Mouse (Mus musculus) frontal cortex, adult (tissue): ENCODE results near the gene Exoc7.

ENCODE experiments used
- ATAC-seq: cut with Nextera tagmentation; 2 replicates; pipeline ENCODE4 v1.9.2; 2017; ENCODE audit warnings: mild to moderate bottlenecking, moderate library complexity, mixed read lengths; ENCODE audit not compliant: low TSS enrichment

Gene Exoc7

DNA sequence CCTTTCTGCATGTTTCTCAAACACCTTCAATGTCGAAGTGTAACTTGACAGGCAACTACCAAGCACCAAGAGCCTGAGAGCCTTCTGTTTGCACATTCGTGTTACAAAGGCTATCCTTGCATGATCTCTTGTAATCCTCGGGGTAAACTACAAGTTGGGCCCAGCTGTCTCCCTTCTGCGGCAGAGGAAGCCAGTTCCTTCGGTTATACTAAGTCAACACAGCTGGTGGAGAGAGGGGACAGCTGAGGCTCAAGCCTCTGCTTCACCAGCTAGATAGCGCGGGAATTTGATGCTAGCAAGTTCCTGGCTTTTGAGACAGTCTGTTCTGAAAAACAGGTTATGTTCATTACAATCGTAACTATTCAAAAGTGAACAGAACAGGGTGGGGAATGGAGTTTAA is 5.3 kb upstream of the Exoc7 start:
- ATAC-seq, result no peak

DNA sequence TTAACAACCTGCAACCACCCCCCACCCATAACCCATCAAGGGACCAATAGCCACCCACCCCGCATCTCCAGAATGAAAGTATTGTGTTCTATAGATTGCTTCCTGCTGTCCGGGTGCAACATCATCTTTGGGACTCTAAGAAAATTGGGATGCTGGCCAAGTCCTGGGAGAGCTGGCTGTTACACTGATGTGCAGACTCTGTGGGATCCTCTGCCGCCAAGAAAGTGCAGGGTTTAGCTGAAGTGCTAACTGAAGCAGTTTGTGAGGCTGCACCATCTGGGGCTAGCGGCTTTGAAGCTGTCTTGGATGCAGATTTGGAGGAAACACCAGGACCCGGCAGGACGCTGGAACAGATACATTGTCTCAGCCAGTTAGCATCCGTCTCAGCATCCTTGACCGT is 4.1 kb upstream of the Exoc7 start:
- peak; percentile 68; the same call in 1 of the 2 replicates for ATAC-seq

DNA sequence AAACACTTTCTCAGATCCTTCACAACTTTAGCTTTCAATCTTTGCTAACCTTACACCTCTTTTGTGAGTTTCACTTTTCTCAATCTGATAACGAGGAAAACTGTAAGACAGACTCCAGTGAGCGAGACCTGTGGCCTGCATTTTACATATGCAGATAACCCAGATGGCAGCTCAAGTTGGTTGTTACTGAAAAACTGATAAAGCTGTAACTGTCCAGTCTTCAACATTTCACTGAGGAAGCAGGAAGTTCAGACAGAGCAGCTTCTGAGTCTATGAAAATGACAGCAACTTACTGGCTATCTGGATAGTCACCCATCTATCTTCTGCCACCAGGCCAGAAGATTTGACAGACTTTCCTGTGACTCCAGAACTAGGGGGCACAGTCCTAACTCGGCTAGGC is 2.6 kb upstream of the Exoc7 start:
- ATAC-seq, result no peak

DNA sequence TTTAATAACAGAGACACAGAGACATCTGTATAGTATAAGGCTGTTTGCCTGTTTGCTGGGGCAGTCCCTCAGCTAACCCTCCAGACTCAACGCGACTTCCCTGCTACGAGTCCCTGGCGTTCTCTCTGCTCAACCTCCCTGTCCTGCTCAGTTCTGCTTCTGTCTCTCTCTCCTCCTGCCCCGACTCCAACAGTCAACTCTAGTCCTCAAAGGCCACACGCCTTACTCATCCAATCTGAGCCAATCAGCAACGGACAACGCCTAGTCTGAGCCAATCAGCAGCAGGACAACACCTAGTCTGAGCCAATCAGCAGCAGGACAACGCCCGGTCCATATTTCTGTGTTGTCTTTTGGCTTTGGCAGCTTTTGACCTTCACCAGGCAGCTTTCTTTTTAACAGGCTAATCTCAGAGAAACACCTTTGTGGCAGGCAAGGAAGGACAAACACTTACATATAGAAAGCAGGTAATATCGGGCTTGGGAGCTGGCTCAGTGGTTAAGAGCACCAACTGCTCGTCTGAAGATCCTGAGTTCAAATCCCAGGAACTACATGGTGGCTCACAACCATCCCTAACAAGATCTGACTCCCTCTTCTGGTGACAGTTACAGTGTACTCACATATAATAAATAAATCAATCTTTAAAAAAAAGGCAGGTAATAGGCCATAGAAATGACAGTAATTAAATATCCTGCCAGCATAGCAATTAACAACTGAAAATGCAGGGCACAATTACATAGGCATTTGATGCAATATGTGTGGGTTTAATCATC is 914 bp upstream of the Exoc7 start:
- no peak for ATAC-seq

DNA sequence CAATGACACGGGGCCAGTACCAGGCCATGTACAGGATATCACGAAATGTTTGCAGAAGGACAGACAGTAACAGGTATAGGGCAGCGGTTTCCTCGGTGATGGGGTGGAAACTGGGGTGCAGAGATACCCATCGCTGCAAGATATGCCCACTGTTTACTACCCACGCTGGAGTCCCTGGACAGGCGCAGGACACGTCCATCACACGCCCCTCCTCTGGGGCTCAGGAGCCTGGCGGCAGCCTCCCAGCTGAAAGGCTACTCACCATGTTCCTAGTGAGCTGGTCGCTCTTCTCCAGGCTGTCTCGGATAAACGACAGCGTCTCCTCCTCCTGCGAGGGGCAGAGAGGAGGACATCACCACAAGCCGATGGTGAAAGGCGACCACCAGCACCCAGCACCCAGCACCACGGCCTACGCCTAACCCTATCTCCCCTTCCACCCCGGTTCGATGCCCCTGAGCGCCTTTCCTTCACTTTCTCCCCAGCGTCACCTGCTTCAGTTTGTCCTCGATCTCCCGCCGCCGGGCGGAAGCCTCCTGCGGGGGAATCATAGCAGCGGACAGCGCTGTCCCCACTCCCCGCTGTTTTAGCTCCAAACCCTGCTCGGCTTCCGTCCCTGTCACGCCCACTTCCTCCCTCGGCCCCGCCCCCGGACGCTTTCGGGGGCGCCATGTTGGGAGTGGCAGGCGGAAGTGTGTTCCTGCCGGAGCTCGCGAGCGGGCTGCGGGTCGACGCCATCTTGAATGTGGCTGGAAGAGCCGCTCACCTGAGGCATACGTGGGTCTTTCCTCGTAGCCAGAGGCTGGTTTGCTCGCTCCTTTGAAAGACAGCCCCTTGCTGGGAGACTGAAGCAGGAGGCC is 679 bp downstream of the Exoc7 start:
- ATAC-seq, result peak; percentile 90

DNA sequence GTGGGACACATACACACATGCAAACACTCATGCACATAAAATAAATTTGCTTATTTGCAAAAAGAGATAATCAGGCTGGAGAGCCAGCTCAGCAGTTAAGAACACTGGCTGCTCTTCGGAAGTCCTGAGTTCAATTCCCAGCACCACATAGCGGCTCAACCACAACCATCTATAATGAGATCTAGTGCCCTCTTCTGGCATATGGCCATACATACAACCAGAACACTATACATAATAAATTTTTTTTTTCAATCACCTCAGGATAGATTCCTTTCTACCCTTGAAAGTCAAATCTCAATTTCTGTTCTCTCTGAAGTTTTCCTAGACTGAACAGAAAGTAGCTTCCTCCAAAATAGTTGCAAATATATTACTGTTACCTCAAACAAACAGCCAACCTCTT is 1.6 kb downstream of the Exoc7 start:
- ATAC-seq, result no peak

DNA sequence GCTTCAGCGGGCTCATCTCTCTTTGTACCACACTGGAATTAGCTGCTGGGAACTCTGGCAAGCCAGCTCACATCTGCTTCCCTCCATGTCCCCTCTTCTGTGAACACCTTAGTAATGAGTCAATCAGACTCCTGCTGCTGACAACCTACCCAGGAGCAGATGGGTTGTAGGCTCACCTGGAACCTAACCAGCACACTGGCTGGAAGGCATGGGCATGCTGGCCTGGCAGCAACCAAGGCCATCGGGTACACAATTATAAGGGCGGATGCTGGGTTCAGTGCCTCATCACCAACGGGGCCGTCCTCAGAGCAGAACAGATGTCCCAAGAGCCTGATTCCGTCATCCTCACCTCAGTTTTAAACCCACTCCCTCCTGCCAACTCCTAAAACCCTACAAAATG is 8.4 kb downstream of the Exoc7 start:
- ATAC-seq, result no peak

DNA sequence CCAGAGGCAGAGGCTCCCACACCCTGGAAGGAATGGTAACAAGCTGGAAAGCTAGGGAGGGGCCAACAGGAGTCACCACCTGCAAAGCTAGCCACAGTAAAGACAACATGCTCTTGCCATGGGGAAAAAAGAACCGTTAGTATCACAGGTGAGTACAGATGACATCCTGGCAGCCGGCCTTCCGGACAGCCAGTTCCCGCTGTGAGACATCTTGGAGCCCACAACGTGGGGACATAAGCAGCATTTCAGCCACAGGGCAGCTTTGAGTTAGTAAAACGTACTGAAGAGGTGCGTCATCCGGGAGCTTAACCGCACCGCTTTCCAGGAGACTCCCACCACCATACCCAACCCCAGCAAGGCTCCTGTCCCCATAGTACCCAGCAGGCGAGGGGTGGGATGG is 8.8 kb downstream of the Exoc7 start:
- no peak for ATAC-seq

DNA sequence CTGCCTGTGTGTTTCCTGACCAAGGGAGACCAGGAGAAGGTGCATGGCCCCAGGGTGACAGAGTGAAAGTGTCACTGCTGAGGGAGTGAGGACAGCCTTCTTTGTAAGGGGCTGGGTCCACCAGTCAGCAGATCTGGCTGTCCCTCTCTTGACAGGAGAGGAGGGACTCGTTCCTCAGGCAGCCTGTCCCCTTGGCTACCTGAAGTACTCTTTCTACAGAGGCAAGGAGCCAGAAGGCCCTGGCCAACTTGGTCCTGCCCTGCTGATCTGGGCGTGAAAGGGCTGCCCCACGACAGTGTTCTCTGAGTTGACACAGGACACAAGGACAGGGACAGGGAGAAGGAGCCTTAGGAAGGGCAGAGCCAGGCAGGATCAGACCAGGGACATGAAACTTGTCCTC is 10.0 kb downstream of the Exoc7 start:
- no peak for ATAC-seq

DNA sequence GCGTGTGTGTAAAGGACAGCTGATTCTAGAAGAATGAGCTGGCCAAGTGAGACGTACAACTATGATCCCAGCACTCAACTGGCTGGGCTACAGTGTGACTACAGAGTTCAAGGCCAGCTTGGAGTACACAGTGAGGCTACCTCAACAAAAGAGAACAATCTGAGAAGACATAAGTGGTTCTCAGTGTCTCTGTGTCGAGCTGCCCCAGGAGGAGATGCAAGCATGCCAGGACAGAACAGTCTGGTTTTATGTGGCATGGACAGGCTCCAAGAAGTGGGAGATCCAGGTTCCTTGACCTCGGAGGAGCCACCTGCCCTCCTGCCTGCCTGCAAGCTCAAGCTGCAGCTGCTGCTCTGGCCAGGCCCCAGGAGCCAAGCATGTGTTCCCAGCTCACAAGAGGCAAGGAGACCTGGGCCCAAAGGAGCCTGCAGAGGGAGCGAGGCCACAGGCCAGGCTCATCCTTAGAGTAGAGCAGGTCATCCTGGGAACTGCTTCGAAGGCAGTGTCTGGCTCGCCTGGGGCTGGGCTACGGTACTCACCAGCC is 10.8 kb downstream of the Exoc7 start:
- no peak for ATAC-seq

DNA sequence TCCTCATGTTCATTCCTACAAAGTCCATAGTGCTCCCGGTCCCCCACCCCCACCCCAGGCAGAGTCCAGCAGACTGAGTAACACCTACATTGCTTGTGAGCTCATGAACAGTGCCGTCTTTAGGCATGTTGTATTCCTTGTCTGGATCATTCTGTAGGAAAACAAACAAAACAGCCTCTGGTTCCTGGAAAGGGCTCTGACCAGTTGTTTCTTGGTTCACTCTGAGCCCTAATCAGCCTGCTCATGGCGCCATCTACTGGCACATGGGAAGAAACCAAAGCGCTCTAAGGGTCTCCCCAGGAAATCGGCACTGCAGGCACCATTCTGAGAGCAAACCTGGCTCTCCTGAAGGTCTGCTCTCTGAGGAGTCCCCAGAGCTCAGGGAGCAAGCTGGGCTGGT is 12.7 kb downstream of the Exoc7 start:
- ATAC-seq, result peak; percentile 55; the same call in 1 of the 2 replicates

DNA sequence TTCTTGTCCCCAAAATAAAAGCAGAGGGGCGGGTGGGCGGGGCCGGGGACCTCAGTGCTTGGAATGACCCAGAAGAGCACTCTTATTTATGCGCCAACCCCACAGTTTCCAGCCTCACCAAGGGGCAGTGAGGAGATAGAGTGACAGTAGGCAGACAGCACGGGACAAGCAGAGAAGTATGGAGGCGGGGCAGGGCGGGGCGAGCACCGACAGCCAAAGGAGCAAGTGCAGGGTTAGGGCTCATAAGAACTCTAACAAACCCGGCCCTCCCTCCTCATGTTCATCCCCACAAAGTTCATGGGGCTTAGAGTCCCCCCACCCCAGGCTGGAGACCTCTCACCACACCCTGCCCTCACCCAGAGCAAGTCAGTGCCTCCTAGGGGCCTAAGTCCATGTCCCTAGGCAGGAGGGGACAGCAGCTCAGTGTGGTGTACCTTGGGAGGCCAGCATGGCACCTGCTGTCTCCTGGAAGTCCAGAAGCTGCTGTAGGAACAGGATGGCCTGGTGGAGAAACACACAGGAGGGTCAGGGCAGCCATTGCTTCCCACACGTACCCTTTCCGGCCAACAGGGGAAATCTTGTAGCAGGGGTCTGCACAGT is 13.4 kb downstream of the Exoc7 start:
- ATAC-seq, result no peak

DNA sequence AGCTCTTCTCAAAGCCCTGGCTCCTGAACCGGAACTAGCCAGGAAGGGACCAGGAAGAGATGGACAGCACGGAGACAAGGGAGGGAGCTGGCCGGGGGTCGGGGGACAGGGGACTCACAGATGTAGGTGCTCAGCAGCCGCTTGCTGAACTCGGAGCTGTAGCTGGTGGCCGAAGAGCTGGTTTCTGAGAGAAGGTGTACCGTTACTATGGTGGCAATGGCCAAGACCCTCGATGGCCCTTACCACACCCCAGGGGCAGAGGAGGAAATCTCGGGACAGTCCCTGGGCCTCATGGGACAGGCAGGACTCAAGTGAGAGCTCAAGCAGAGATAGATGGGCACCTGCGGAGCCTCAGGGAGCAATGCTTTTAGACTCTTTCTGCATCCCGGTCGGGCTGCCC is 14.6 kb downstream of the Exoc7 start:
- ATAC-seq, result no peak

DNA sequence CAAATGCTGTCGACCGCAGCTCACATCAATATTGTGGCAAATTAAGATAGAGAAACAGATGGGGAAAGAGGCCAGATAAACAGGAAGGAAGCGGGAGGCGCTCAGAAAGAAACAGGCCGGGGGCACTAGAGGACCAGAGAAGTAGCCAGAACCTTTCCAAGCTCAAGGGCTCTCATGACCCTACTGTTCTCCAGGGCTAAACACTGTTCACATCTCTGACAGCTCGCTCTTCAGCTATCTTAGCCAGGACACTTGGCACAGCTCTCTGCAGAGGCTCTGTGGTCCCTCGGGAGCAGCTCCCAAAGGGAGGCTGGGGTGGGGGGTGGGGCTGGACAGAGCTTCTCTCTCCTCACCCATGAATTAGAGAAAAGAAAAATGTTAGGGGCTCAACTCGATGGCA is 16.5 kb downstream of the Exoc7 start:
- no peak for ATAC-seq

DNA sequence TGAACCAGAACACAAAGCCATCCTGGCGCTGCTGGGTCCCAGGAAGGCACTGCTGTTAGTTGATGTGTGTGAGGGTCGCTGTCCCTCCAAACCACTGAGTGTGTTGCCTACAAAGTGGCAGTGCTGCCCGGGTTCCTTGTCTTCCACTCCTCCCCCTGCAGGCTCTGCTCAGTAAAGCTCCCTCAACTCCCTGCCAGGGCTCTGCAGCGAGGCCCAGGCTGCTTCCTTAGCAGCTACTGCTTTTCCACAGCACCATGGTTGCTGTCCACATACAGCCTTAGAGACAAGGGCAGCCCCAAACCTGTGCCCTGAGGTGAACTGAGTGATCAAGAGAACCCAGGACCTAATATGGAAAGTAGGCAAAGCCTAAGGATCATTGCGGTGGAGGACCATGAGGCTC is 19.7 kb downstream of the Exoc7 start:
- no peak for ATAC-seq

DNA sequence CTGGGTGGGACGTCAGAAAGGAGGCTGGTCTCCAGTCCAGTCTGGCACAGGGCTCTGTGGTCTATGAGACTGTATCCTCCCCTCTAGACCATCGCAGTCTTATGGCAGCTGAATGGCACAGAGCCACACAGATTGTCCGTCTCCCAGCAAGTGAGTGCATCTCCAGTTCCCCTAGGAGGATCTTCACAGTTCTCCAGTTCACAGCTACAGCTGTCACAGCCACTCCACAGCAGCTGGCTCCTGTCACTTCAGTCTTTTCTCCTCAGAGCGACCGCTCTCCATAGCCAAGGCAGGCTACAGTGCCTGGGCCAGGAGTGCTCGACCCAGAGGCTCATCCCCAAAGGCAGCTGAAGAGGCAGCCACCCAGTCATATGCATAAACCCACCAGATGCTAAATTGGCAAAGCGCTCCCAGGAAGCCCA is 21.3 kb downstream of the Exoc7 start:
- no peak for ATAC-seq

DNA sequence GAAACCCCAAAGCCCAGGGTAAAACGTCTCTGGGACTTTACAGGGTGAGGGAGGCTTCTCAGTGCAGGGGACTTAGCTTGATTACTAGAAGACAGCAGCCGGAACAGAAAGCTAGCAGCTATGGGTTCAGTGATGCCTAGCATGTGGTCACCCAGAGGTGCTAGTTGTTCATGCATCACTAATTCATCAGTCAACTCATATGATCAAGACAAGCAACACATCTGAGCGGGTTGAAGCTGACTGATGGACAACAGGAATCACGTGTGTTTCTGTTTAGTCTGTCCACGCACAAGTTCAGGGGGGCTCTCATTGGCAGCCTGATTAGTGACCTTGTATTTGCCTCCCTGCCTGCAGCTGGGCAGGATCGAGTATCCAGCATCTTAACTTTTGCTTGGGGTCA is 23.1 kb downstream of the Exoc7 start:
- ATAC-seq, result no peak

DNA sequence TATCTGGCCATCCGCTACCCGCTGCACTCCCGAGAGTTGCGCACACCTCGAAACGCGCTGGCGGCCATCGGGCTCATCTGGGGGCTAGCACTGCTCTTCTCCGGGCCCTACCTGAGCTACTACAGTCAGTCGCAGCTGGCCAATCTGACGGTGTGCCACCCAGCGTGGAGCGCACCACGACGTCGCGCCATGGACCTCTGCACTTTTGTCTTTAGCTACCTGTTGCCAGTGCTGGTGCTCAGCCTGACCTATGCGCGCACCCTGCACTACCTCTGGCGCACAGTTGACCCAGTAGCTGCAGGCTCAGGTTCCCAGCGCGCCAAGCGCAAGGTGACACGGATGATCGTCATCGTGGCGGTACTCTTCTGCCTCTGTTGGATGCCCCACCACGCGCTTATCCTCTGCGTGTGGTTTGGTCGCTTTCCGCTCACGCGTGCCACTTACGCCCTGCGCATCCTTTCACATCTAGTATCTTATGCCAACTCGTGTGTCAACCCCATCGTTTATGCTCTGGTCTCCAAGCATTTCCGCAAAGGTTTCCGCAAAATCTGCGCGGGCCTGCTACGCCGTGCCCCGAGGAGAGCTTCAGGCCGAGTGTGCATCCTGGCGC is 24.0 kb downstream of the Exoc7 start:
- ATAC-seq, result no peak

DNA sequence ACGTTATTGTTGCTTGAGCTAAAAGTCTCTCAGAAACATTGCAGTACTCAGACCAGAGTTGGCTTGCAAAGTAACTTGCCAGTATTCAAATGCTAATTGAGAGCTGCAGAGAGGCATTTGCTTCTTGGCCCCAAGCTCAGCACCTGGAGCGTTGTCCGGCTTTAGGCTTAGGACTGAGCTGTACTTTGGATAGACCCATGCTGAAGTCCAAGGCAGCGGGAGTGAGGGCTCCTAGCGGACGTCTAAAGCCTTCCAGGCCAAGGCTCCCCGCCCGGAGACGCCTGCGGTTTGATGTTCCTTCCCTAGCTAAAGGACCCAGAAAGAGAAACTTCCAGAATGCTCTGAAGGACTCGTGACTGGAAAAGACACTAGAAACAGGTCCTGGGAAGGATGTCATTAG is 24.9 kb downstream of the Exoc7 start:
- no peak for ATAC-seq

DNA sequence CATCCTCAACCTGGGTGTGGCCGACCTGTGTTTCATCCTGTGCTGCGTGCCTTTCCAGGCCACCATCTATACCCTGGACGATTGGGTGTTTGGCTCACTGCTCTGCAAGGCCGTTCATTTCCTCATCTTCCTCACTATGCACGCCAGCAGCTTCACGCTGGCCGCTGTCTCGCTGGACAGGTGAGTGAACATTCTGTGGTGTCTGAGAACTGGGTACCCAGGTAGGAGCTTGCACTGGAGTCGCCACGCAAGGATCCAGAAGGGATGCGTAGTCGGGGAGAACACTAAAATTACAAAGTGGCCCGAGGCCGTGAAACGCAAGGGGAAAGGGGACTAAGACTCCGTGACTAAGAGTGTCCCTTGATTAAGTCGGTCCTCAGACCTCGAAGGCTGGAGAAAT is 25.4 kb downstream of the Exoc7 start:
- no peak for ATAC-seq

DNA sequence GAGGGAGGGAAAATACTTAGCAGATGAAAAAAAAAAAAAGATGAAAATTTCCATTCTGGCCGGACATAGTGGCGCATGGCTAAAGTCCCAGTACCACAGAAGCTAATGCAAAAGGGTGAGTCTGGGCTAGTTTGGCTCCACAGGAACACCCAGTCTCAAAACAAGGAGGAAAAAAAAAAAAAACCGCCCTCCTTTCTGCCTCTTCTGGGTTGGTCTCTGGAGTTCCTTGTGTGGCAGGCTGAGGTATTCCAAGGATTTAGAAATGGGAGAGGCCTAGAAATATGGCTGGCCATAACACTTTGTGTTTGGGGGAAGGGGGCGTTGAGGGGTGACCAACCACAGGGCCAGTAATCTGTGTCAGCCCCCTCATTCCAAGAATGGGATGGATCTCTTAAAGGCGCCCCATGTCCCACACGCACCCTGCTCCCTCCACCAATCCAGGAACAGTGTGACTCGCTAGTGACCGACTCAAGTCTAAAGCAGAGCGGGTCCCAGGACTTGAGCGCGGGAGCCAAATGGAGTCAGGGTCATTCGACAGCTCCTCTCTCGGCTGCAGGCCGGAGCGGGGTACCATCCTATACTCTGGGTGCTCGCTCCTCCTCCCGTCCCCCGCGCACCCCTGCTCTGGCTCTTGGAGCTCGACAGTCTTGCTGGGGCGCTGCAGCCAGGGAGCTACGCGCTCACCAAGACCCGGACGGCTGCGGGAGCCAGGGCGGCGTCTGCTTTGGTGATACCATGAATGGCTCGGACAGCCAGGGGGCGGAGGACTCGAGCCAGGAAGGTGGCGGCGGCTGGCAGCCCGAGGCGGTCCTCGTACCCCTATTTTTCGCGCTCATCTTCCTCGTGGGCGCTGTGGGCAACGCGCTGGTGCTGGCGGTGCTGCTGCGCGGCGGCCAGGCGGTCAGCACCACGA is 26.0 kb downstream of the Exoc7 start, which contains the start of gene Galr2:
Galr2 (plus strand) TSS at position 189 of the 913 bp plus-strand sequence.
- no peak for ATAC-seq
